Mouse (Mus musculus): ENCODE results near the gene Muc5ac. TPM values are rescaled to one million over a fixed set of nuclear protein-coding genes. Genes with fewer than 3 reads are reported as not detected.

Gene Muc5ac
- 0.03 TPM in 1 of 2 replicates, not detected in the other for polyA plus RNA-seq (2012; ENCODE audit: low replicate concordance)

DNA sequence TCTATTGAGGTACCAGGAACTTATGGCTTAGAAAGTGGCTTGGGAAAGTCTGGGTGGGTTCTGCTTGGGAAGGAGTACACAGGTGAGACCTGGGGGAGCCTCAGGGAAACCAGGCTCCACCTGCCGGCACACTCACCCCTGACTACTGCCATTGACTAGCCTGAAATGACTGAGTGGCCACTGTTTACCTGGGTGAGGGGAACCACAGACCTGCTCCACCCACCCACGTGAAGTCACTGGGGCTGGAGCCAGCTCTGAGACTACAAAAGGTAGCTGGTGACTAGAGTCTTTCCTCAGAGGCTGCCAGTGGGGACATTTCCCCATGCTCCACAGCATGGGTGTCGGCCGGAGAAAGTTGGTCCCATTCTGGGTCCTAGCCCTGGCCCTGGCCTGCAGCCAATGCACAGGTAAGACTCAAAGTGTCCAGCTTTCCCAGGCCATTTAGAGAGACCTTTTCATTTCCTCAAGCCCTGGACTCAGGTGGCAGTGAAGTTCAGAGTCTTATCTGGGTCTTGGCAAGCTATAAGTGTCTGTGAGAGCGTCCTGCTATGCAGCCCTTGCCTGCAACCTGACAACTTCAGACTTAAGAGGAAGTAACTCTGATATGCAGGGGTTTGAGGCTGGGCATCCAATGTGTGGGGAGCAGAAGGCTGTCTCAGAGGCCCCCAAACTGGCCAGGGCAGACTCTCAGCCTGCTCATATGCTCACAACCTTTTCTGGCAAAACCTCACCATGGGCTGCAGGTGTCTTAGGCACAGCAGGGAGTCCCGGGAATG, at the start of gene Muc5ac:
Gene Muc5ac (plus strand): TSS at position 296 of the 776 bp plus-strand sequence.

DNA sequence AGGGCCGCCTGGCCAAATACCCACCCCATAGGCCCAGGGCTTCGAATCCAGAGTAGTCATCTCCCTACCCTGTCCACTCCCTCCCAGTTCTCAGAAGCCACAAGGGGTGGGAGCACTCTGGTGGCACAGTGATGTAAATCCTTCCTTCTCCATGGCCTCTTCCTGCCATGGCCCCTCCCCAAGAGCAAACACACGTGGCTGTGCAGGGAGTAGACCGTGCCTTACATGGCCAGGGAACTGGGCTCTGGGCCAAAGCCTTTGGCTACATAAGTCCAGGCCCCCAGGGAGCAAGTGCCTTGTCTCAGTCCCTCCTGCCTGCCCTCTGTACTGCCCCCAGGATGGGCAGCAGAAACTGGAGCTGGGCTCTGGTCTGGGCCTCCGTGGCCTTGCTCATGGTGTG, 50.0 kb downstream of the Muc5ac start, which contains the start of gene Muc5b:
Gene Muc5b (plus strand): TSS at position 292 of the 400 bp plus-strand sequence.

Other genes with a start within 250 kb of the Muc5ac start
- gene Chid1, start 249.1 kb upstream of the Muc5ac start, polyA plus RNA-seq (2012; ENCODE audit: low replicate concordance): 27.1 and 31.5 TPM in 2 replicates
- gene Ap2a2, start 226.8 kb upstream of the Muc5ac start, polyA plus RNA-seq (2012; ENCODE audit: low replicate concordance): 36.3 and 76.7 TPM in 2 replicates
- 0.29 and 2.5 TPM in 2 replicates for gene Muc6, start 133.7 kb upstream of the Muc5ac start, polyA plus RNA-seq (2012; ENCODE audit: low replicate concordance)
- 0.18 and 0.72 TPM in 2 replicates for gene Muc2, start 98.6 kb upstream of the Muc5ac start, polyA plus RNA-seq (2012; ENCODE audit: low replicate concordance)
- not detected in 2 replicates for gene Muc5b, start 50.1 kb downstream of the Muc5ac start, polyA plus RNA-seq (2012; ENCODE audit: low replicate concordance)
- gene Tollip, start 129.5 kb downstream of the Muc5ac start, polyA plus RNA-seq (2012; ENCODE audit: low replicate concordance): 57.6 and 72.5 TPM in 2 replicates
- not detected in 2 replicates for gene Brsk2, start 160.8 kb downstream of the Muc5ac start, polyA plus RNA-seq (2012; ENCODE audit: low replicate concordance)